Mouse (Mus musculus) testis, adult 2 months (tissue): ENCODE measurements around the gene Mcf2l. TPM values are rescaled to one million over a fixed set of nuclear protein-coding genes. Genes with fewer than 3 reads are reported as not detected.

Experiments
- H3K27ac ChIP-seq: fragments of 200-500 bp; 2 replicates; pipeline ENCODE4 v1.5.1; 2012; ENCODE audit warnings: low read depth, low read length; ENCODE audit not compliant: control insufficient read depth, insufficient read depth
- H3K27me3 ChIP-seq: fragments of 200-500 bp; 2 replicates; pipeline ENCODE4 v1.6.1; 2012; ENCODE audit warnings: mild to moderate bottlenecking, low read length, moderate library complexity; ENCODE audit not compliant: control insufficient read depth, insufficient read depth
- H3K36me3 ChIP-seq: fragments of 200-500 bp; 2 replicates; pipeline ENCODE4 v1.6.1; 2012; ENCODE audit warnings: mild to moderate bottlenecking, low read length; ENCODE audit not compliant: control insufficient read depth, insufficient read depth
- H3K4me1 ChIP-seq: fragments of 200-500 bp; 2 replicates; pipeline ENCODE4 v1.6.1; 2012; ENCODE audit warnings: low read length; ENCODE audit not compliant: control insufficient read depth, insufficient read depth
- H3K4me3 ChIP-seq: fragments of 200-500 bp; 2 replicates; pipeline ENCODE4 v1.5.1; 2012; ENCODE audit warnings: low read depth, mild to moderate bottlenecking, low read length, moderate library complexity, mixed read lengths; ENCODE audit not compliant: control insufficient read depth
- CTCF ChIP-seq: fragments of 200-500 bp; IDR thresholded peaks from 2 replicates; pipeline ENCODE4 v1.5.1; 2012; ENCODE audit warnings: low read depth, mild to moderate bottlenecking, inconsistent platforms, low read length, moderate library complexity; ENCODE audit not compliant: control insufficient read depth, insufficient read depth, insufficient replicate concordance
- POLR2A ChIP-seq: fragments of 200-500 bp; IDR thresholded peaks from 2 replicates; pipeline ENCODE4 v1.6.1; 2012; ENCODE audit warnings: low read depth, mild to moderate bottlenecking, inconsistent platforms, low read length, moderate library complexity; ENCODE audit not compliant: control insufficient read depth
- polyA plus RNA-seq: library from polyadenylated mRNA; depleted of rRNA; stranded (reverse); fragments of >200 nt; gene quantifications from 2 replicates; pipeline ENCODE4 v1.2.3, GENCODE M21; 2012; rRNA removed

Mcf2l gene
- 8.4 and 8.9 TPM in 2 replicates for polyA plus RNA-seq

- no peaks in the 10 kb centered on the region for H3K36me3 ChIP-seq
- peaks cover 21% of the 10 kb centered on the region for H3K4me1 ChIP-seq
- H3K4me3 ChIP-seq = peak within 1 kb of the TSS; percentile 93
- TF ChIP-seq POLR2A = no peak
- TF ChIP-seq CTCF = no peak
- no peaks in the 10 kb centered on the region for H3K27me3 ChIP-seq
- peak within 1 kb of the TSS; percentile 87 for H3K27ac ChIP-seq
These were observed at the start of gene Mcf2l for GRCm38 (mm10) chr8:12873357-12874046. Mcf2l (plus strand) TSS chr8:12873806.

GRCm38 (mm10) chr8:12824562-12824961 lies 49.0 kb upstream of the Mcf2l start:
- H3K27ac ChIP-seq = no peak overlapping the region
- H3K27me3 ChIP-seq = no peaks in the 10 kb centered on the region
- H3K36me3 ChIP-seq = peaks cover 1% of the 10 kb centered on the region
- H3K4me3 ChIP-seq = no peak overlapping the region
- no peak for TF ChIP-seq POLR2A
- TF ChIP-seq CTCF = no peak
- H3K4me1 ChIP-seq = no peaks in the 10 kb centered on the region

- H3K27ac ChIP-seq = no peak overlapping the region
- TF ChIP-seq POLR2A = no peak
- TF ChIP-seq CTCF = no peak
- no peaks in the 10 kb centered on the region for H3K4me1 ChIP-seq
- no peaks in the 10 kb centered on the region for H3K27me3 ChIP-seq
- no peak overlapping the region for H3K4me3 ChIP-seq
- H3K36me3 ChIP-seq = peaks cover 3% of the 10 kb centered on the region
These were observed 48.4 kb upstream of the Mcf2l start for GRCm38 (mm10) chr8:12825236-12825635.

- Histone ChIP-seq H3K36me3 (peaks cover 3% of the 10 kb centered on the region), H3K4me3 (no peak overlapping the region), H3K27ac (no peak overlapping the region), H3K4me1 (no peaks in the 10 kb centered on the region), H3K27me3 (no peaks in the 10 kb centered on the region)
- no peak for TF ChIP-seq POLR2A
- no peak for TF ChIP-seq CTCF
These were observed 47.8 kb upstream of the Mcf2l start for GRCm38 (mm10) chr8:12825686-12826237.

DNA sequence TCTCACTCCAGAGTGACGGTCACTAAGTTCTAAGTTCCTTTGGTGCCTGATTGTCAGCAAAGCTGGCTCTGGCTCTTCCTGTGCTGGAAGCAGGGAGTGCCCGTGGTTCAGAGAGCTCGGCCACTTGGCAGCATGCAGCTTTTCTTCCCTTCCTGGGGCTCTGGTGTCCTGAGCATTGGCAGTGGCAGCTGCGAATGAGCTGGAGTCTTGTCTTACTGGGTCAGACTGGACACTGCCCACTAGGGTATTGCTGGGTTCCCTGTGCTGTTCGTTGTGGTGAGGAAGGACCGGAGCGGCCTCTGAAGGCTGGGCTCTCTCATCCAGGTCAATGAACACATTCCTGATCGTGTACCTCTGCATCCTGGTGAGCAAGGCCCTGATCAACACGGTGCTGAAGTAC lies 46.5 kb upstream of the Mcf2l start:
- Histone ChIP-seq H3K4me1 (no peaks in the 10 kb centered on the region), H3K36me3 (peaks cover 3% of the 10 kb centered on the region)
- TF ChIP-seq POLR2A (no peak), CTCF (no peak)

GRCm38 (mm10) chr8:12828298-12828697 lies 45.3 kb upstream of the Mcf2l start:
- H3K27me3 ChIP-seq = no peaks in the 10 kb centered on the region
- H3K36me3 ChIP-seq = peaks cover 4% of the 10 kb centered on the region
- no peak overlapping the region for H3K27ac ChIP-seq
- TF ChIP-seq POLR2A (no peak), CTCF (no peak)
- no peak overlapping the region for H3K4me3 ChIP-seq
- no peaks in the 10 kb centered on the region for H3K4me1 ChIP-seq

More for the DNA sequence above, 46.5 kb upstream of the Mcf2l start:
- no peak overlapping the region for H3K4me3 ChIP-seq
- no peaks in the 10 kb centered on the region for H3K27me3 ChIP-seq
- no peak overlapping the region for H3K27ac ChIP-seq

DNA sequence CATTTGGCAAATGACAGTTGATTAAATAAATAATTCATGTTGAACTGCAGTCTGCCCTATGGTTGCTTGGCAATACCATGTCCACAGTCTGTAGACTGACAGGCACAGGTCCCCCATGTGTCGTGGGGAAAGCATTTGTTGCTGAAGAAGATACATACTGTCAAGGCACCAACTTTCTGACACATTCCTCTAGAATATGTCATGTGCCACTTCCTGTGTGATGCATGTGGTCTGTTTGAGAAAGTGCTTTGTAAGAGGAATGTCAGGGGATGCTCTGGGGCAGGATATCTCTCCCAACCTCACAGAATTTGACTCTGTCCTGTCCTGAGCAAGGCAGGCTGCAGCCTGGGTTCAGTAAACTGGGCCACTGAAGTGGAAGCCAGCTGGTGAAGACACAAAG lies 44.2 kb upstream of the Mcf2l start:
- TF ChIP-seq CTCF (no peak), POLR2A (no peak)
- Histone ChIP-seq H3K4me3 (no peak overlapping the region), H3K27me3 (no peaks in the 10 kb centered on the region), H3K27ac (no peak overlapping the region), H3K36me3 (peaks cover 4% of the 10 kb centered on the region), H3K4me1 (no peaks in the 10 kb centered on the region)
